Mouse (Mus musculus) heart, embryonic 13.5 days (tissue): Measurements from ENCODE around the gene Olfr374. TPM values are rescaled to one million over a fixed set of nuclear protein-coding genes. Genes with fewer than 3 reads are reported as not detected.
"Not testable (repeated sequence)": the region's sequence is repeated elsewhere in the genome, so short reads cannot be mapped to it uniquely, and the experiment has no call there.

Experiments
- ATAC-seq: fragments of 200-750 bp; cut with Nextera tagmentation; 2 replicates; pipeline ENCODE4 v1.8.0; 2017; ENCODE audit warnings: moderate TSS enrichment; ENCODE audit not compliant: insufficient number of reproducible peaks, low FRiP score, low TSS enrichment; ENCODE audit errors: extremely low read depth
- H3K27ac ChIP-seq: fragments of 300-500 bp; sonication (generic); replicated peaks from 2 replicates; pipeline ENCODE4 v1.5.1; 2015; ENCODE audit warnings: moderate library complexity, mild to moderate bottlenecking, inconsistent platforms
- H3K27me3 ChIP-seq: fragments of 300-500 bp; sonication (generic); replicated peaks from 2 replicates; pipeline ENCODE4 v1.6.1; 2015; ENCODE audit warnings: mild to moderate bottlenecking, inconsistent platforms
- H3K36me3 ChIP-seq: fragments of 300-500 bp; sonication (generic); 2 replicates; pipeline ENCODE4 v1.6.1; 2015; ENCODE audit warnings: mild to moderate bottlenecking, inconsistent platforms
- H3K4me1 ChIP-seq: fragments of 300-500 bp; sonication (generic); 2 replicates; pipeline ENCODE4 v1.6.1; 2015; ENCODE audit warnings: inconsistent platforms
- H3K4me2 ChIP-seq: fragments of 300-500 bp; sonication (generic); 2 replicates; pipeline ENCODE4 v1.6.1; 2015; ENCODE audit warnings: inconsistent platforms, mild to moderate bottlenecking, moderate library complexity
- H3K4me3 ChIP-seq: fragments of 300-500 bp; sonication (generic); 2 replicates; pipeline ENCODE4 v1.5.1; 2015; ENCODE audit warnings: moderate library complexity, mild to moderate bottlenecking, inconsistent platforms
- H3K9ac ChIP-seq: fragments of 300-500 bp; sonication (generic); 2 replicates; pipeline ENCODE4 v1.6.1; 2015; ENCODE audit warnings: inconsistent platforms, mild to moderate bottlenecking, moderate library complexity
- H3K9me3 ChIP-seq: fragments of 300-500 bp; sonication (generic); 2 replicates; pipeline ENCODE4 v1.6.1; 2016; ENCODE audit warnings: inconsistent platforms
- WGBS: fragments of 180-500 bp; shearing (Covaris S2); methylation state at CpG from one replicate; pipeline ENCODE4 v1.1.7; 2015; ENCODE audit warnings: mixed read lengths; 5-methylcytosine and 5-hydroxymethylcytosine counted together
- polyA plus RNA-seq: library from polyadenylated mRNA; unstranded; fragments of >200 nt; fragmentation: Nextera tagmentation; extraction: Ambion mirVana; gene quantifications from 2 replicates; pipeline ENCODE4 v1.2.1, GENCODE M21; 2015

Gene Olfr374
- polyA plus RNA-seq = 0.04 and 0.20 TPM in 2 replicates

- no peak for ATAC-seq
- no peaks in the 10 kb centered on the region for H3K27me3 ChIP-seq
- no peaks in the 10 kb centered on the region for H3K4me1 ChIP-seq
- 87% methylated on average over 3 of the region's 3 CpGs for WGBS
- H3K36me3 ChIP-seq = no peaks in the 10 kb centered on the region
- H3K9me3 ChIP-seq = peaks cover 7% of the 10 kb centered on the region; the same call in 1 of the 2 replicates
- no peak within 1 kb of the TSS for H3K4me3 ChIP-seq
- no peak within 1 kb of the TSS for H3K27ac ChIP-seq
- no peak within 1 kb of the TSS for H3K9ac ChIP-seq
- H3K4me2 ChIP-seq = no peak within 1 kb of the TSS
Measured at GRCm38 (mm10) chr8:72106740-72107139, at the start of gene Olfr374. Olfr374 (plus strand) TSS chr8:72107040.

GRCm38 (mm10) chr8:72057643-72058042 lies 49.2 kb upstream of the Olfr374 start:
- H3K27me3 ChIP-seq, H3K27ac ChIP-seq, H3K9me3 ChIP-seq, H3K4me1 ChIP-seq, ATAC-seq, H3K4me3 ChIP-seq, H3K36me3 ChIP-seq, H3K9ac ChIP-seq, H3K4me2 ChIP-seq: not testable (repeated sequence)
- 76% methylated on average over 3 of the region's 4 CpGs for WGBS

- not testable (repeated sequence) for H3K9me3 ChIP-seq, ATAC-seq, H3K9ac ChIP-seq, H3K27me3 ChIP-seq, H3K27ac ChIP-seq, H3K4me1 ChIP-seq, H3K4me2 ChIP-seq, H3K36me3 ChIP-seq, H3K4me3 ChIP-seq
- WGBS = 85% methylated on average over 1 of the region's 1 CpGs
Measured at GRCm38 (mm10) chr8:72066819-72067399, 39.9 kb upstream of the Olfr374 start.

- H3K9me3 ChIP-seq, H3K4me2 ChIP-seq, H3K9ac ChIP-seq, ATAC-seq, H3K27me3 ChIP-seq, H3K27ac ChIP-seq, H3K4me1 ChIP-seq, H3K36me3 ChIP-seq, H3K4me3 ChIP-seq: not testable (repeated sequence)
Measured at GRCm38 (mm10) chr8:72082877-72083276, 24.0 kb upstream of the Olfr374 start, which contains the start of gene Olfr373. Olfr373 (plus strand) TSS chr8:72083177.

GRCm38 (mm10) chr8:72084744-72085143 lies 22.1 kb upstream of the Olfr374 start:
- Histone ChIP-seq H3K9me3 (no peaks in the 10 kb centered on the region), H3K4me3 (no peak overlapping the region), H3K27ac (no peak overlapping the region), H3K36me3 (no peaks in the 10 kb centered on the region), H3K4me2 (no peak overlapping the region), H3K27me3 (no peaks in the 10 kb centered on the region), H3K9ac (no peak overlapping the region), H3K4me1 (no peaks in the 10 kb centered on the region)
- no peak for ATAC-seq
- WGBS = 59% methylated on average over 5 of the region's 5 CpGs

- 81% methylated on average over 3 of the region's 3 CpGs for WGBS
- not testable (repeated sequence) for H3K4me1 ChIP-seq, H3K9ac ChIP-seq, H3K9me3 ChIP-seq, H3K27ac ChIP-seq, H3K4me2 ChIP-seq, H3K27me3 ChIP-seq, H3K4me3 ChIP-seq, ATAC-seq, H3K36me3 ChIP-seq
Measured at GRCm38 (mm10) chr8:72087611-72088010, 19.2 kb upstream of the Olfr374 start.

GRCm38 (mm10) chr8:72096721-72097120 lies 10.1 kb upstream of the Olfr374 start:
- H3K4me2 ChIP-seq, H3K27me3 ChIP-seq, ATAC-seq, H3K9ac ChIP-seq, H3K4me1 ChIP-seq, H3K36me3 ChIP-seq, H3K4me3 ChIP-seq, H3K9me3 ChIP-seq, H3K27ac ChIP-seq: not testable (repeated sequence)

GRCm38 (mm10) chr8:72099377-72100103 lies 7.3 kb upstream of the Olfr374 start:
- H3K27ac ChIP-seq, H3K4me3 ChIP-seq, H3K9ac ChIP-seq, H3K9me3 ChIP-seq, ATAC-seq, H3K4me2 ChIP-seq, H3K4me1 ChIP-seq, H3K27me3 ChIP-seq, H3K36me3 ChIP-seq: not testable (repeated sequence)
- 49% methylated on average over 6 of the region's 7 CpGs for WGBS

GRCm38 (mm10) chr8:72105165-72105564 lies 1.7 kb upstream of the Olfr374 start:
- WGBS = 26% methylated on average over 4 of the region's 4 CpGs

GRCm38 (mm10) chr8:72110876-72111275 lies 4.0 kb downstream of the Olfr374 start:
- H3K36me3 ChIP-seq = no peaks in the 10 kb centered on the region
- no peaks in the 10 kb centered on the region for H3K27me3 ChIP-seq
- H3K27ac ChIP-seq = no peak overlapping the region
- 68% methylated on average over 6 of the region's 6 CpGs for WGBS
- no peaks in the 10 kb centered on the region for H3K4me1 ChIP-seq
- no peak overlapping the region for H3K4me3 ChIP-seq
- H3K4me2 ChIP-seq = no peak overlapping the region
- H3K9me3 ChIP-seq = no peaks in the 10 kb centered on the region
- no peak overlapping the region for H3K9ac ChIP-seq
- no peak for ATAC-seq

More at GRCm38 (mm10) chr8:72105165-72105564, 1.7 kb upstream of the Olfr374 start:
- Histone ChIP-seq H3K36me3 (no peaks in the 10 kb centered on the region), H3K9ac (no peak overlapping the region), H3K27ac (no peak overlapping the region), H3K9me3 (peaks cover 7% of the 10 kb centered on the region; the same call in 1 of the 2 replicates), H3K27me3 (no peaks in the 10 kb centered on the region), H3K4me3 (no peak overlapping the region), H3K4me1 (no peaks in the 10 kb centered on the region), H3K4me2 (no peak overlapping the region)
- no peak for ATAC-seq

- no peak overlapping the region for H3K4me2 ChIP-seq
- no peaks in the 10 kb centered on the region for H3K27me3 ChIP-seq
- no peak overlapping the region for H3K4me3 ChIP-seq
- no peak overlapping the region for H3K27ac ChIP-seq
- H3K9me3 ChIP-seq = no peaks in the 10 kb centered on the region
- no peaks in the 10 kb centered on the region for H3K4me1 ChIP-seq
- WGBS = 68% methylated on average over 3 of the region's 3 CpGs
- no peak overlapping the region for H3K9ac ChIP-seq
- H3K36me3 ChIP-seq = no peaks in the 10 kb centered on the region
- no peak for ATAC-seq
Measured at GRCm38 (mm10) chr8:72112486-72112885, 5.6 kb downstream of the Olfr374 start.

GRCm38 (mm10) chr8:72115202-72115601 lies 8.4 kb downstream of the Olfr374 start:
- WGBS = 81% methylated on average over 2 of the region's 2 CpGs
- no peak overlapping the region for H3K27ac ChIP-seq
- H3K9ac ChIP-seq = no peak overlapping the region
- no peaks in the 10 kb centered on the region for H3K36me3 ChIP-seq
- no peak for ATAC-seq
- H3K4me3 ChIP-seq = no peak overlapping the region
- no peaks in the 10 kb centered on the region for H3K9me3 ChIP-seq
- H3K4me1 ChIP-seq = no peaks in the 10 kb centered on the region
- no peaks in the 10 kb centered on the region for H3K27me3 ChIP-seq
- H3K4me2 ChIP-seq = no peak overlapping the region
